Mouse (Mus musculus) embryo, embryonic 10 days (tissue): ENCODE results near the gene Atp2c2.

ENCODE experiments used
- DNase-seq: peaks from one replicate; pipeline ENCODE4 v3.0.0-alpha.2; 2015; ENCODE audit warnings: low spot score

Atp2c2 gene

DNA sequence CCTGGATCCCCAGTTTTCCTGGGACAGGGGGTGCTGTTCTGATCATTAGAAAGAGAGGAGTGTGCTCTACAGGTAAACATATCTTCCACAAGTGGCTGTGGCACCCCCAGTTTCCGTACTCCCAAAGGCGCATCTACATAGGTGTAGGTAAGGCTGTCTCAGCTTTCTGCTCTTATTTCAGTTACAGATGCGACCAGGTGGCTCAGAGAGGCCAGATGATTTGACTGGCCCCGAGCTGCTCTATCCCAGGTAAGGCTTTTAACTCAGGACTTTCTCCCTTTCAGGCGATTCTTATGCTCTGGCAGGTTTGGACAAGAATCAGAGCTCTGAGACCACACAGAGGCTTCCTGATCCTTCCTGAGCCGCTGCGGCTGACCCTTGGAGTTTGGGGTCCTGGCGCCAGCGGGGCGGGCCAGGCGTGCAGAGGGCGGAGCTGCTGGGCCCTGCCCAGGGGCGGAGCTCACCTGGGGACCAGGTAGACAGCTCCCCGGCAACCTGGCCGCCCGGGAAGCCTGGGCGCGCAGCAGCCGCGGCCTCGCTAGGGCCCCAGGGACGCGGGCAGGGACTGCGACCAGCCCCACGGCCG, at the start of gene Atp2c2:
Gene Atp2c2 (plus strand): TSS at position 461 of the 586 bp plus-strand sequence.
- peak; percentile 49 for DNase-seq

DNA sequence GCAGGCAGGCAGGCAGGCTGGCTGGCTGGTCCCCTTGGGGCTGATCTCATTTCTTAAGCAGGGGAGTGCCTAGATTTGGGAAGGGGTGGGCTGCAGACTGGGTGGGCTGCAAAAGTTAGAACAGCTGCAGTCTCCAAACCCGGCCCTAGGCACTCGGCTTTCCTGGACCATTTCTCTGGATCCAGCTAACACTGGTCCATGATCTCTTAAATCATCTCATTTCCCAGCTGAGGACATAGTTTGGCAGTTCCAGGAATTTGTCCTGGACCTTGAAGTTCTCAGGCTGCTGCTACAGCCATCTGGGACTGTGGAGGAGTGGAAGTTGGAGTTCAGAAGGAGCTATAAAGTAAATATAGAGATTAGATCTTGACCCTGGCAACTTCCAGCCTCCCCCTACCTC, 48.5 kb upstream of the Atp2c2 start:
- no peak for DNase-seq

DNA sequence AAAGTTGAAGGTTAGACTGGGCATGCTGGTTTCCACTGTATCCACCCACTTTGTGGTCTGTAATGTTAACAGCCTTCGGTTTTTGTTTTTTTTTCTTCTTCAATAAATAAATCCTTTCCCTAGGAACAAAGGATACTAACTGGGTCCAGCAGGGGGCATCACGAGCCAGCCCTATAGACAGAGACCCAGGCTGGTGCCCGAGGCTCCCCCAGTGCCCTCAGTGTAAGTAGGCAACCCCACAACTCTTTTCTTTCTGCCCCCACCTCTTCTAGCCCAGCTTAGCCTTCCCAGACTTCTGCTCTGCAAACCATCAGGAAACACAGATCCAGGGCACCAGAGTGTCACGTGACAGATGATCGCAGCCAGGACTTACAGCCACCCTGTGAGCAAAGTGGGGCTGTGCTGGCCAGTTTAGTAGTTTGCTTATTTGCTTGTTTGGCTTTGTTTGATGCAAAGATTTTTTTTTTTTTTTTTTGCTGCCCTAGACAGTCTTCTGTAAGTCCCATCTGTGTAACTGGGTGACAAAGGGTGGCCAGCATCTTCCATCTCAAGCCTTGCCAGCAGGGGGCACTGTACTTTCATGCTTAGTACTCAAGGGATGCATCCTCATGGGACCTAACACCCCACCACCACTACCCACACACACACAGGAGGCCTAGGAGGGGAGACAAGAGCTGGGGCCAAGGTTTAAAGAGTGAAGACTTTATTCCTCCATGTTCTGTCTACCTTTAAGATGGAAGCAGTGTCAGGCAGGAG, 42.9 kb upstream of the Atp2c2 start:
- peak; percentile 55 for DNase-seq

DNA sequence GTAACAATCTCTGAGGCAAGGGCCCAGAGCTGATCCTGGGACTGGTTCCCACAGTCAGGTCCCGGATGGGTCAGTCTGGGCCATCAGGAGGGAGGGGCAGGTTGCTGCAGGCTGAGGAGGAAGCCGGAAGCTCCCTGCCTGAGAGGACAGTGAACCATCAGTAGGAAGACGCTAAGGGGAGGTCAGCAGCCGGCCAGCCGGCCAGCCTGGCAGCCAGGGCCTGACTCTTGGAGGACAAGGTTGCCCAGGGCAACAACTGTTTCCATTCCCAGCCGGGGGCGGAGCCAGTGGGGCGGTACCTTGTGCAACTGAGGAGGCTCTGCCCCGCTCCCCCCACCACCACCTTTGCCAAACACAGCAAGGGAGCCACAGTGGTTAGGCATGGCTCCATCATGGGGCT, 38.7 kb upstream of the Atp2c2 start:
- DNase-seq = peak; percentile 90

DNA sequence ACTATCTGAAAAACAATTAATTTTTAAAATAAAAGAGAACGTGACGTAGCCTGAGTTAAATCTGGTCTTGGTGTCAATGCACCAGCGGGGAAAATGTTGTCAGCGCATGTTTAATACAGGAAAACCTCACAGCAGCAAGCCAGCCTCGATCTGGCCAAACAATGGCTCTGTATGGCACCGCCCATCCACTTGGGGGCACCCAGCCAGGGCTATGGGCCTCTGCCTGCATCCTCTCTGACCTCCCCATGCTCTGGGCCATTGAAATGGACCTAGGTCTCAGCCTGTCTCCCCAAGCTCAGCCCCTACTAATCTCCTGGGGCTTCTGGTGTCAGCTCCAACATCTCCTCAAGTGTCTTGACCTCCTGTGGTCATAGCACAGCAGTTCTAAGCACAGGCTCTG, 37.9 kb upstream of the Atp2c2 start:
- DNase-seq = no peak

DNA sequence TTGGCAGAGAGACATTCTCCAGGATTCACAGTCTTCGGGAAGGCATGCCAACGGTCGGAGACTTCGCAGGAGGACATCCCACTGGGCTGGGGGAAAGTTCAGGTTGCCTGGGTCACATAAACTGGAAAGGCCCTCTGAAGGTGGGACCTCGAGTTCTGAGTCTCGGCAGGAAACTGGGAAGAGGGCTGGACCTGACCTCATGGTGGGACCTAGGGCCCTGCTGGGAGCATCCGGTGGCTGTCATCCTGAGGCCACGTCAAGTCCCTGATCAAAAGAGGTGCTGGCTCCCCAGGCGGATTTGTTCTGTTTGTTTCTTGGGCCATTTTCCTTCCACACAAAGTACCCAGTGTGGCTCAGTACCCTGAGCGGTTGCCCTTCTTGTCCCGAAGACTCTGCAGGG, 36.4 kb upstream of the Atp2c2 start:
- no peak for DNase-seq

DNA sequence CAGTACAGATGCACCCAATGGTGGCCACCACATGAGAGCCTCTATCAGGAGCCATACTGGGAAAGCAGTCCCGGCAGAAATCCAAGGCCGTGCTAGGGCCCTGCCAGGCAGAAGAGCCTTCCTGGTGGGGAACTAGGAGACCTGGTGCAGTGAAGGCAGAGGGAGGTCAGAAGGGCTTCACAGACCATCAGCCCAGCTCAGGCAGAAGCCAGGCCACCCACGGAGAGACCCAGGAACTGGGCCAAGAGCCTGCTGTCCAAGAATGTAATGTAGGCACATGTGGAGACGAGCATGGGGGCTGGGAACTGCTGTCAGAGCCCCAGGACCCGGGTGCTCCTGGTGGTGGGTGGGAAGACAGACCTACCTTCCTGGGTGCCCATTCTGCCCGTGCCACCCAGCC, 34.5 kb upstream of the Atp2c2 start:
- DNase-seq = no peak

DNA sequence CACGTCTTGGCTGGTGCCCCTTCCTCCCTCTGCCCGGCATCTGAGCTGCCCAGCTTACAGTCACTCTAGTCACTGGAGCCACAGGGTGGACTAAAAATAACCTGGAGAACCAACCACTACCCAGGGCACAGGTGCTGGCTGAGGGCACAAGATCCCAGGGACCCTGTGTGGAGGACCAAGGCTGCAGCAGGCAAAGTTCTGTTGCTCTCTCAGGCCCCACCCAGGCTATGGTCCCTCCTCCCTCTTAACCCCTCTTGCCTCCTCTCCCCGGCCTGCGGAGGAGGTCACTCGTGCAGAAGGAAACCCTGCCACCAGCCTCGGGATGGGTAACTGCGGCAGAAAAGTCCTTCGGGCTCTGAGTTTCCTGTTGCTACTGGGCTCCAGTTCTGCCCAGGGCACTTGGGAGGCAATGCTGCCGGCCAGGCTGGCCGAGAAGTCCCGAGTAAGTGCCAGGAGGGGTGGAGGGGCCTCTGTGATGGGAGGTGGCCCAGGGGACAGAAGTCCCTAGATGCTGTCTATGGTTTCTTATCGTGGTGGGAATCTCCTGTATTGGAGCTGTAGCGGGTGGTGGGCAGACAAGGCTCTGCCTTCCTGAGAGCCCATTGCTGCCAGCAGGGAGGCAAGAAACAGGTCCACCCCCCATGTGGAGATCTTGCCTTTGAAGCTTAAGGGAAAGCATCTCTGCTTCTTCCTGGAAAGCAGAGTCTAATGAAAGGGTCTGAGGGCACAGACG, 33.4 kb upstream of the Atp2c2 start, which contains the start of gene Wfdc1:
Gene Wfdc1 (plus strand): TSS at position 147 of the 733 bp plus-strand sequence.
- DNase-seq = peak; percentile 29

DNA sequence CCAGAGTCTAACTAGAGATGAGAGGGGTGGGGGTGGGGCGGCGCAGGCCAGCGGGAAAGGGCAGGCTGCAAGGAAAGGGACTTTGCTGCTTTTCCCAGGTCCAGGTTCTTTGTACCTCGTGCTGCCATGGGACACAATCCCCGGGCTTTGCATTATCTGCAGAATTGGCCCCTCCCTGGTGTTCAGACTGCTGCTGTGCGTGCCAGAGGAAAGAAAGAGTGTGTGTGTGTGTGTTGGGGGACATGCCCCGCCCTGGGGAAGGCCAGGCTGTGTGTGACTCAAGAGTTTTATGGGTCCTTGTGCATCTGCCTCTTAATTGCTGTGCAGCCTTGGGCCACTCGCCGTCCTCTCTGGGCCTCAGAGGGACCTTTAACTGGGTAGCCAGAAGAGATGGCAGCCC, 31.4 kb upstream of the Atp2c2 start:
- DNase-seq = no peak

DNA sequence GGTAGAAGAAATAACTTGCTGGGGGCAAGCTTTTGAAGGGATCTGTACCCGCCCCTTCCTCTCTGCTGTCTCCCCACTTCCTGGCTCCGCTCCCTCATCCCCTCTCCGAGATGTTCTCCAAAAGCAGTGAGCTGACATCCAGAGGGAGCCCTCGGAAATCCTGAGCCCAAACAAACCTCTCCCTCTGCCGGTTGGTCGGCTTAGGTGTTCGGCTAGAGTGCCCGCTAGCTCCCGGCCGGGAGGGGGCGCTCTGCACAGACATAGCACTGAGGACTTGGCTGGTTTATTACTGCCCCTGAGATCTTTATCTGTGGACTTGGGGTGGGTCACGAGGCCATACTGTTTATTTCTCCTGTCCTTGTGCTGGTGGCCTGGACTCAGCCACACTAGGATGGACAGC, 30.5 kb upstream of the Atp2c2 start:
- no peak for DNase-seq

DNA sequence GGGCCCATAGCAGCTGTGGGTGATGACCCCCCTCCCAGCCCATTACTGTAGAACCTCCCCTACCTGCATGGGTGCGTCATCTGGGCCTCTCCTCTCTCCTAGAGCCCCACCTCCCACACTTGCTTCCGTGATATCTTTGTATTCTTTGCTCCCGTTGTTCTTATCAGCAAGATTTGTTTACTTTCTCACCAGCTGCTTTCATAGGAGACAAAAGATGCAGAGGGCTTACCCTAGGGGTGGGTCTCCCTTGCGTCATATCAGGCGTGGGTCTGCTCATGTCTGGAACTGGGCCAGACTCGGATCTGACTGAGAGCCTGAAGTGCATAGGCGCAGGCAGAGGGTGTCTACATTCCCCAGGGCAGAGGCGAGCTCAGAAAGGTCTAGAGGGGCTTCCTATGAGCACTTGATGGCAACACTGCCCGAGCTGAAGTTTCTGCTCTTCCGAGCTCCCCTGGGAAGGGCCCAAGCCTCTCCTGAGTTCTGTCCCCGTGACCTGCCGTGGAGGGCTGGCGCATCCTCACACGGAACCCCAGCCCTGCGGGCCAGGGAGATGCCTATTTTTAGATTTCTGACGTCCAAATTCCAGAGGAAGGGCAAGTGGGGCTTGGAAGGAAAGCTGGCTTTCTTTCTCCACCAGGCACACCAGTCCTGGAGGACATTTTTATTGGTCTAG, 29.3 kb upstream of the Atp2c2 start:
- DNase-seq = no peak

DNA sequence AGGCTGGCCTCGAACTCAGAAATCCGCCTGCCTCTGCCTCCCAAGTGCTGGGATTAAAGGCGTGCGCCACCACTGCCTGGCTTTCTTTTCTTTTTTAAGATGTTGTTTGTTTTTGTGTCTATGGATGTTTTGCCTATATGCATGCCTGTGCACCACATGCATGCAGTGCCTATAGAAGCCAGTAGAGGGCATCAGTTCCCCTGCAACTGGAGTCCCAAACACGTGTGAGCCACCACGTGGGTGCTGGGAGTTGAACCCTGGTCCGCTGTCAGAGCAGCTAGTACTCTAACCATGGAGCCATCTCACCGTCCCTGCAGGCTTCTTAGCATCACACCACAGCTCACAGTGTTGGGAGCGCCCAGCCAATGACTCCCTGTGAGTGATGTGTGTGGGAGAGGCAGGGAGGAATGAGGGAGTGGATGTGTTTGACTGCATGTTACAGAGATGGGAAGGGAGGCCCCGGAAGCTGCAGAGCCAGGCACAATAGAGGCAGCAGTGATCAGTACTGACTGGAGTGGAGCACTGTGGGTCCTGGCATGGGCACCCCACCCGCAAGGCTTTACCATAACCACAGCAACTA, 25.7 kb upstream of the Atp2c2 start:
- no peak for DNase-seq

DNA sequence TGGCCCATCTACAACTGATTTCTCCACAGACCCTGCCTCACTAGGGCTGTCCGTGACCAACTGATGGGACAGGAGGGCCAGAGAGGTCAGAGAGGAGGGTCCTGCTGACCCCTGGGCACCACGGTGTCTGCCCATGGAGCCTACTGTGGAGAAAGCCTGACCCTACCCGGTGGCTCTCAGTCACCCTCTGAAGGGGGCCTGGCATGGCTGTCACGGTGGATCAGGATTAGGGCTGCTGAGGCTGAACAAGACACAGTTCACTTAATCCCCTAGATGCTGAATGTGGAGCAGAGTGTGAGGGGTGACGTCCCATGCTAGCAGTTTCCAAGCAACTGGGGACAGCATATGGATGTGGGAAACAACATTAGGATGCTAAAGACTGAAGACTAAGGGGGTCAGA, 24.4 kb upstream of the Atp2c2 start:
- no peak for DNase-seq

DNA sequence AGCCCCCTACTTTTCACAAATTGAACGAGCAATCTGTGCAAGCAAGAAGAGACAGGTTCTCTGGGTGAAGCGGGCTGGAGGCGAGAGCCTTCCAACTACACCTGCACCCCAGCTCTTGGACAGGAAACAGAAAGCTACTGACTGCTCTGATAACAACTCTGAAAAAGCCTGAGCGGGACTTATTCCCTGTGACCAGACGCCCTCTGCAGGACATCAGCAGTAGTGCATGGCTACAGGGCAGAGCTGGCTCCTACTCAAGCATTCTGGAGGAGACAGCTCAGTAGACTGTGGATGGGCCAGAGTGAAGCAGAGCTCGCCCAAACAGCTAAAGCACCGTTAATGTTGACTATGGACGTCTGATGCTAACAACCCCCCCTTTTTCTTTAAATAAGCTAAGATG, 23.4 kb upstream of the Atp2c2 start:
- DNase-seq = peak; percentile 93

DNA sequence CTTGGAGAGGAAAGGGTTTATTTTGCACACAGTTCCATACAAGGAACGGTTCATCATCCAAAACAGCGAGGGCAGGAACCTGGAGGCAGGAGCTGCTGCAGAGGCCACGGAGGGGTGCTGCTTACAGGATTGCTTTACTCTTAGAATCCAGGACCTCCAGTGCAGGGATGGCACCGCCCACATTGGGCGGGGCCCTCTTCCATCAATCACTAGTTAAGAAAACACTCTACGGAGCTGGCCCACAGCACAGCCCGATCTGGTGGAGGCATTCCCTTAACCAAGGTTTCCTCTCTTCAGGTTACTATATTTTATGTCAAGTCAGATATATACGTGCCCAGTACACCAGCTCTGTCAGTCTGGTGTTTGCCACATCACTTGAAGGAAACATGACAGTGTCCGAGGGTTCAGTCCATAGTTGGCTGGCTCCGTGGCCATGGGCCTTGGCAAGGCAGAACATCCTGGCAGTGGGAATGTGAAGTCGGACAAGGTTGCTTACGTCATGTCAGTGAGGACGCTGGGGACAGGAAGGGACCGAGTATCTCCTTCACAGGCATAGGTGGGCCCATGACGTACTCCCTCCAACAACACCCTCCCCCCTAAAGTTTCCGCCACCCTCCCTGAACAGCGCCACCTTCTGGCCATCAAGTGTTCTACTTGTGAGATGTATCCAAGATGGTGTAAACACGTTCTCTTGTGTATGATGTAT, 21.5 kb upstream of the Atp2c2 start:
- DNase-seq = peak; percentile 79

DNA sequence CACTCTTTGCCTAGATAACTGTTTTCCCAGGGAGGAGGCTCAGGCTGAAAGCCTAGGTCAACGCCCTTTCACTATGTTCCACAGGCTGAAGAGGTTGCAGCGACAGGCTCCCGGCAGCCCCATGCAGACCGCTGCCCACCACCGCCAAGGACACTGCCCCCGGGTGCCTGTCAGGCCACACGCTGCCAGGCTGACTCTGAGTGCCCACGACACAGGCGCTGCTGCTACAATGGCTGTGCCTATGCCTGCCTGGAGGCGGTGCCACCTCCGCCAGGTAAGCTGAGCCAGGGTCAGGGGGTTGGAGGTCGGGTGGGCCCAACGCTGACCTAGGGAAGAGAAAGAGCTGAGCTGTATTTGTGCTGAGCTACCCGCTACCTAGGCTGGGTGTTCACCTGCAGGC, 20.6 kb upstream of the Atp2c2 start:
- DNase-seq = no peak

DNA sequence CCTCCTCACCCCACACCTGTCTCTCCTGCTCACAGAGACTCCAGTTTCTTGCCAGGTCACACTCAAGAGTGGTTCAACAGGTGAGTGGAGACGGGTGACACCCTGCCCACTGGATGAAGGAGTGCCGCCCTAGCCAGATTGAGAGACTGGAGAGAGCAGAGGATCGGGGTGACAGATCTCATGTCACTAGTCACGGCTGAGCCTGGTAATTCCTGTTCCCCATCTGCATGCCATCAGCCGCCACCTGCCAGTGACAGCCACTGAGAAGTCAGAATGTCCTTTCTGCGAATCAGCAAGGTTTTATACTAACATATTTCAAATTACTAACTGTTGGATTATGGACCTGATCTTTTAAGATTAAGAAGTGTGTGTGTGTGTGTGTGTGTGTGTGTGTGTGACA, 9.2 kb upstream of the Atp2c2 start:
- DNase-seq = no peak

DNA sequence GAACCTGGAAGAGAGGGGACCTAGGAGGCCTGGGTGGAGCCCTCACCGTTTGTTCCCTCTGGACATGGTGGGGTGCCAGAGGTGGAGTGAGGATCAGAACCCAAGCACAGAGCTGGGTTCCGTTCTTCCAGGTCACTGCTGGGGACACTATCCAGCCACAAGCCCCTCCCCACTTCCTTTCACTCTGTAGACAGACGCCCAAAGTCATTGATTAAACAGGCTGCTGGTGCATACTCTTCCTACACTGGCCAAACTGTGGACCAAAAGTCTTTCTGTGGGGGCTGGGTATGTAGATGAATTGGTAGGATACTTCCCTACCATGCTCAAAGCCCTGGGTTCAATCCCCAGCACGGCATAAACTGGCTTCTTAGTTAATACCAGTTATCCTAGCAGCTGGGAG, 7.8 kb upstream of the Atp2c2 start:
- DNase-seq = no peak

DNA sequence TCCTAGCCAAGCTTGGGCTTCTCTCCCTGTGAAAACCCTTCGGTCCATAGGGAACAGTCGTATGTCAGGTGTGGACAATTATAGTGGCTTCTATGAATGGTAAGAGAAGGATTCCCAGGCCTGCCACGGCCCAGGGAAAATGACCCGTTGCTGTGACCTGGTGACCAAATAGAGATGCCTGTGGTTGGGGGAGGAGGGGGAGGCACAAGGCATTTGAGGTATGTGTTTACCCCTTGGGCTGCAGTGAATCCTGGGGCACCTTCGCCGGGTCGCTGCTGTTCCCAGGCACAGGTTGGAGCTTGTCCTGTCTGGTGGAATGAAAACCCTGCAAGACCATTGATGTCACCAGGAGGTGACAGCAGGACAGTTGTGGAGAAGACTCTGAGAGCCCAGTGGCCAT, 5.1 kb upstream of the Atp2c2 start:
- no peak for DNase-seq

DNA sequence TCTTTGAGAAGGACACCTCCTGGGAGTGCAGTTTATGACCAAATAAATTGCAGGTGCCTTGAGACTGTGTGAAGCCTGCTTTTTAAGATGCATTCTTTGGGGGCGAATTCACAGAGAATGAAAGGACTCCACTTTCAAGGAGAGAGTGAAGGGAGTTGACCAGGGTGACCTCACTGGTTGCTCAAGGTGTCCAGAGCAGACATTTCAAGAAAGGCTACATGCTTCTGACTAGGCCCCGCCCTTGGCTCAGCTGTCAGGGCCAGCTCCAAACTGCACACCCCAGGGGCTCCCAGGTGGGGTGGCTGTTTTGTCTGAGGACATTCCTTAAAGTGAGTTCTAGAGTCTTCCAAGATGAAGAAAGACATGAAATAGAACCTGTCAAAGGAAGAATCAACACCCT, 2.6 kb upstream of the Atp2c2 start:
- no peak for DNase-seq

DNA sequence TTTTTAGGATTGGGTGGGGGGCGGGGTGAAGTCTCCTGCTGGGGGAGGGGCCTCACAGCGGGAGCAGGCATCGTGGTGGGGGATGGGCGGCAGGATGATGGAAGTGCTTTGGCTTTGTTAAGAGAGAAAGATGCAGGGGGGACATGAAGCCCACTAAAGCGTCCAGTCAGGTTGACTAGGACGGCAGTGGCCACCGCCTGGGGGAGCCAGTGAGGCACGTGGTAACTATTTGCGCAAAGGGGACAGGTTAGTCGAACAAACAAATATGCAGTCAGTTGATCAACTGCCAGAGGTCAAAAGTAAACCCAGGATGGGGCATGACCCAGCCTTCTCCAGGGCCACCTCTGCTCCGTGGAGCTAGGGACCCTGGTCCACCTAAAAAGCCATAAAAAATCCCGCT, 849 bp upstream of the Atp2c2 start:
- DNase-seq = peak; percentile 77

DNA sequence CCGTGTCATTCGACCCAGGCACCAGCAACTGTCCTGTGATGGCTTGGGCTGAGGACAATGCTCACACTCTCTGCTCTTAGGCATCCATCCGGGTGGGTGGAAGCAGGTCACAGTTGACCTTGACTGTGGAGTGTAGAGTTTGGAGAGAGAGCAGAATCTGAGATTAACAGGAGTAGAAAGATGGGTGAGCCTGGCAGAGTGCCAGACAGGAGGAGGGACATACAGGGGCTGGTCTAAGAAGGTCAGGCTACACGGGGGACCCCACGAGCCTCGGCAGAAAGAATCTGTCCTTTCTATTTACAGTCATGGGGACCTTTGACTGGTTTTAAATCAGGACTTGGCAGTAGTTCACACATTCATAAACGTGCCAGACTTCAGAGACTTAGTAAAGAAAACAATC, 3.2 kb downstream of the Atp2c2 start:
- DNase-seq = no peak
